Mouse (Mus musculus) ES-E14 (cell line): ENCODE results near the gene Lpin3. TPM values are rescaled to one million over a fixed set of nuclear protein-coding genes. Genes with fewer than 3 reads are reported as not detected.
A peak's percentile ranks its signal among the peaks of the same experiment; 100 is the strongest.

Source experiments
- DNase-seq: peaks from one replicate; pipeline ENCODE4 v3.0.0-alpha.2; 2013; ENCODE audit warnings: low read depth, low spot score
- H3K27ac ChIP-seq: 2 replicates; pipeline ENCODE4 v1.5.1; 2012; ENCODE audit warnings: low read depth, mild to moderate bottlenecking, low read length, moderate library complexity, mixed read lengths; ENCODE audit not compliant: poor library complexity, insufficient read depth, severe bottlenecking
- H3K36me3 ChIP-seq: 2 replicates; pipeline ENCODE4 v1.6.1; 2012; ENCODE audit warnings: mild to moderate bottlenecking, low read length, moderate library complexity, mixed read lengths; ENCODE audit not compliant: control insufficient read depth, poor library complexity, insufficient read depth, severe bottlenecking
- H3K4me1 ChIP-seq, 2 experiments: fragments of 150-350 bp in 1 of 2; sonication (generic) in 1 of 2; 2 replicates each; pipeline ENCODE4 v1.6.1; 2012; ENCODE audit warnings: low read length in 2 of 2, mild to moderate bottlenecking in 1 of 2, mixed read lengths in 1 of 2; ENCODE audit not compliant: control insufficient read depth in 2 of 2, insufficient read depth in 2 of 2, poor library complexity in 1 of 2
- H3K4me3 ChIP-seq, 2 experiments: fragments of 150-350 bp in 1 of 2; sonication (generic) in 1 of 2; 2 replicates each; pipeline ENCODE4 v1.5.1; 2012; ENCODE audit warnings: low read length in 2 of 2, low read depth in 1 of 2, mild to moderate bottlenecking in 1 of 2, mixed read lengths in 1 of 2; ENCODE audit not compliant: insufficient read depth in 1 of 2, poor library complexity in 1 of 2, severe bottlenecking in 1 of 2
- H3K9ac ChIP-seq: 2 replicates; pipeline ENCODE4 v1.6.1; 2012; ENCODE audit warnings: low read depth, mild to moderate bottlenecking, low read length, mixed read lengths; ENCODE audit not compliant: poor library complexity, insufficient read depth, severe bottlenecking
- H3K9me3 ChIP-seq: fragments of 150-350 bp; sonication (generic); 2 replicates; pipeline ENCODE4 v1.6.1; 2012; ENCODE audit warnings: low read depth, mild to moderate bottlenecking, low read length; ENCODE audit not compliant: control insufficient read depth, insufficient read depth
- CHD2 ChIP-seq: IDR thresholded peaks from 2 replicates; pipeline ENCODE4 v1.6.1; 2014; ENCODE audit warnings: mild to moderate bottlenecking, low read depth, low read length, inconsistent platforms
- HCFC1 ChIP-seq: IDR thresholded peaks from 2 replicates; pipeline ENCODE4 v1.6.1; 2012; ENCODE audit warnings: low read length, inconsistent platforms, borderline replicate concordance; ENCODE audit not compliant: insufficient read depth
- MAFK ChIP-seq: IDR thresholded peaks from 2 replicates; pipeline ENCODE4 v1.6.1; 2014; ENCODE audit warnings: mild to moderate bottlenecking, low read depth, low read length, inconsistent platforms; ENCODE audit not compliant: insufficient read depth
- ZC3H11A ChIP-seq: IDR thresholded peaks from 2 replicates; pipeline ENCODE4 v1.6.1; 2012; ENCODE audit warnings: low read depth, mild to moderate bottlenecking, inconsistent platforms, low read length, borderline replicate concordance
- ZNF384 ChIP-seq: IDR thresholded peaks from 2 replicates; pipeline ENCODE4 v1.6.1; 2012; ENCODE audit warnings: low read depth, low read length, inconsistent platforms
- in situ Hi-C, 2 experiments: fragments of 600-800 bp; cut with MboI; formaldehyde crosslinking; loops; one replicate each; pipeline ENCODE4 v1.15.1; 2025; ENCODE audit warnings: low sequenced_read_pairs in 2 of 2, inconsistent platforms in 1 of 2; ENCODE audit not compliant: unreplicated experiment in 2 of 2
- total RNA-seq: library from RNA; depleted of rRNA; stranded (reverse); fragments of 300-350 nt; gene quantifications from 2 replicates; pipeline ENCODE4 v1.2.3, GENCODE M21; 2012

Lpin3 gene
- total RNA-seq, 1 experiment = 7.2 TPM

- H3K36me3 ChIP-seq = 0 out of 2 replicates have a peak, but pooled peaks cover 2% of the 10 kb centered on the region
- in situ Hi-C loops = no loop called here
- no peak overlapping the region for H3K9ac ChIP-seq
- no peaks in the 10 kb centered on the region; a peak in 1 of 4 replicates for H3K4me1 ChIP-seq
- TF ChIP-seq ZC3H11A (no peak), CHD2 (no peak), ZNF384 (no peak), MAFK (no peak), HCFC1 (no peak)
- DNase-seq = no peak
- no peak overlapping the region for H3K4me3 ChIP-seq
- no peaks in the 10 kb centered on the region for H3K9me3 ChIP-seq
- H3K27ac ChIP-seq = no peak overlapping the region
Observed at GRCm38 (mm10) chr2:160906101-160906500, 25.6 kb downstream of the Lpin3 start.

- peaks cover 0 to 6% of the 10 kb centered on the region in 2 experiments; a peak in 2 of 4 replicates for H3K4me1 ChIP-seq
- no peak overlapping the region for H3K27ac ChIP-seq
- in situ Hi-C loops = no loop called here
- 0 out of 2 replicates have a peak, but pooled peaks cover 2% of the 10 kb centered on the region for H3K36me3 ChIP-seq
- H3K9ac ChIP-seq = no peak overlapping the region
- H3K4me3 ChIP-seq = 0 out of 4 replicates have a peak overlapping the region, but pooled peaks of 1 of the 2 experiments have one; percentile 17
- no peak for DNase-seq
- no peaks in the 10 kb centered on the region for H3K9me3 ChIP-seq
- no peak for TF ChIP-seq ZNF384
- TF ChIP-seq CHD2 = no peak
- no peak for TF ChIP-seq HCFC1
- no peak for TF ChIP-seq MAFK
- no peak for TF ChIP-seq ZC3H11A
Observed at GRCm38 (mm10) chr2:160908607-160909006, 28.1 kb downstream of the Lpin3 start.

GRCm38 (mm10) chr2:160910633-160911032 is 30.2 kb downstream of the Lpin3 start:
- no peak for DNase-seq

GRCm38 (mm10) chr2:160911558-160912201 is 31.2 kb downstream of the Lpin3 start:
- peaks cover 0 to 6% of the 10 kb centered on the region in 2 experiments; a peak in 2 of 4 replicates for H3K4me1 ChIP-seq
- no peaks in the 10 kb centered on the region for H3K36me3 ChIP-seq
- in situ Hi-C loops = no loop called here
- no peak overlapping the region for H3K27ac ChIP-seq
- peak overlapping the region; percentile 73 for H3K9ac ChIP-seq
- TF ChIP-seq HCFC1 (no peak), CHD2 (no peak), MAFK (no peak), ZC3H11A (no peak), ZNF384 (no peak)
- peak overlapping the region; percentile 52 to 85; a peak in 3 of 4 replicates for H3K4me3 ChIP-seq
- no peak for DNase-seq
- no peaks in the 10 kb centered on the region for H3K9me3 ChIP-seq

More at GRCm38 (mm10) chr2:160910633-160911032, 30.2 kb downstream of the Lpin3 start:
- Histone ChIP-seq H3K27ac (no peak overlapping the region), H3K4me3 (no peak overlapping the region), H3K4me1 (peaks cover 0 to 6% of the 10 kb centered on the region in 2 experiments; a peak in 2 of 4 replicates), H3K36me3 (no peaks in the 10 kb centered on the region), H3K9ac (no peak overlapping the region), H3K9me3 (no peaks in the 10 kb centered on the region)
- TF ChIP-seq CHD2 = no peak
- TF ChIP-seq HCFC1 = no peak
- no peak for TF ChIP-seq MAFK
- no peak for TF ChIP-seq ZC3H11A
- no peak for TF ChIP-seq ZNF384
- in situ Hi-C loops = no loop called here
